In the genomic region with DNA sequence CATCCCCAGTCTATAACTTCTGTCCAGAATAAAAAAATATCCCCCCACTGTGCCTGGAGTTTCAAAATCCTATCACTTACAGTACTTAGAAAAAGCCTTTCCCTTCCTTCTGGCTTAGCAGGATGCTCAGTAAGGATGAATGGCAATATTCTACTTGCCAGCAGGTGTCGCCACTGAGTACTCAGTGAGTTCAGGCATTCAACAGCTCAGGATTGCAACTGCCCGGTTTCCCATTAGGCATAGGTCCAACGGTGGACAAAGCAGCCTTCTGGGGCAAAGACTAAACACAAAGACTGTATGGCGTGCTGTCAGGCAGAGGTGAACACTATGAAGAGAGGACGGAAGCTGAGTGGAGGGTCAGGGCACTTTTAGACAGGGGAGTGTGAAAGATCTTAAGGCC, we compare ENCODE assay signal across 8 mouse cellular contexts.
DNase-seq lines count a peak whose midpoint lies in the region; ATAC-seq lines count a peak whose summit lies in the region.

No protein-coding gene starts in this region.

- peaks cover 13% of the 10 kb centered on the region for H3K4me1 ChIP-seq in forebrain, embryonic 16.5 days (replicated peaks; ENCODE audit: control insufficient read depth, insufficient read depth, low read length)
- H3K4me1 ChIP-seq in hindbrain, embryonic 16.5 days (ENCODE audit: control insufficient read depth, insufficient read depth, low read depth, low read length): peaks cover 6% of the 10 kb centered on the region; the same call in 1 of the 2 replicates
- peaks cover 21% of the 10 kb centered on the region for H3K4me1 ChIP-seq in midbrain, embryonic 13.5 days (replicated peaks)

- no peaks in the 10 kb centered on the region for H3K9me3 ChIP-seq in forebrain, embryonic 16.5 days (ENCODE audit: control insufficient read depth, low read length)
- H3K9me3 ChIP-seq in hindbrain, embryonic 16.5 days (ENCODE audit: control insufficient read depth, low read length): no peaks in the 10 kb centered on the region
- H3K9me3 ChIP-seq in midbrain, embryonic 13.5 days: no peaks in the 10 kb centered on the region

- peak; percentile 73 for DNase-seq in CD4-positive, CD25-positive, alpha-beta regulatory T cell, adult 2 months (ENCODE audit: low read depth, low spot score)
- peak; percentile 50 to 95 for DNase-seq in left cerebral cortex, adult 9 months (ENCODE audit: low spot score in 2 of 2)
- peak; percentile 47 to 78 for DNase-seq in spleen, postnatal 10 days (ENCODE audit: low spot score in 2 of 2)

- H3K4me3 ChIP-seq in forebrain, embryonic 16.5 days (replicated peaks; ENCODE audit: low read length): no peak overlapping the region
- no peak overlapping the region for H3K4me3 ChIP-seq in hindbrain, embryonic 16.5 days (ENCODE audit: low read length)
- H3K4me3 ChIP-seq in midbrain, embryonic 13.5 days (replicated peaks): no peak overlapping the region

- no peak for ATAC-seq in CD4-positive, CD25-positive, alpha-beta regulatory T cell, adult 4 months
- ATAC-seq in cerebellum, adult (ENCODE audit: insufficient number of reproducible peaks, low FRiP score, low TSS enrichment): peak; percentile 57; the same call in 1 of the 2 replicates
- ATAC-seq in forebrain, embryonic 16.5 days: peak; percentile 65
- peak; percentile 56 for ATAC-seq in hindbrain, embryonic 16.5 days
- ATAC-seq in midbrain, embryonic 13.5 days: peak; percentile 77

- H3K36me3 ChIP-seq in forebrain, embryonic 16.5 days (ENCODE audit: control insufficient read depth, insufficient read depth): no peaks in the 10 kb centered on the region
- H3K36me3 ChIP-seq in hindbrain, embryonic 16.5 days (ENCODE audit: control insufficient read depth, insufficient read depth, low read length): no peaks in the 10 kb centered on the region
- H3K36me3 ChIP-seq in midbrain, embryonic 13.5 days: no peaks in the 10 kb centered on the region

- no peak overlapping the region for H3K4me2 ChIP-seq in forebrain, embryonic 16.5 days (ENCODE audit: low read length)
- H3K4me2 ChIP-seq in hindbrain, embryonic 16.5 days (ENCODE audit: low read length): no peak overlapping the region; the same call in 1 of the 2 replicates
- no peak overlapping the region for H3K4me2 ChIP-seq in midbrain, embryonic 13.5 days (replicated peaks)

- no peak overlapping the region for H3K9ac ChIP-seq in forebrain, embryonic 16.5 days (replicated peaks; ENCODE audit: low read depth, low read length)
- no peak overlapping the region for H3K9ac ChIP-seq in hindbrain, embryonic 16.5 days (ENCODE audit: low read depth, low read length)
- no peak overlapping the region for H3K9ac ChIP-seq in midbrain, embryonic 13.5 days (replicated peaks)

- no peak overlapping the region for H3K27ac ChIP-seq in forebrain, embryonic 16.5 days (ENCODE audit: low read length)
- no peak overlapping the region for H3K27ac ChIP-seq in hindbrain, embryonic 16.5 days (ENCODE audit: low read depth, low read length)
- no peak overlapping the region for H3K27ac ChIP-seq in midbrain, embryonic 13.5 days

- WGBS in forebrain, embryonic 16.5 days: under 1% methylated on average over 5 of the region's 5 CpGs
- 1% methylated on average over 5 of the region's 5 CpGs for WGBS in hindbrain, embryonic 16.5 days
- WGBS in midbrain, embryonic 13.5 days: 3% methylated on average over 5 of the region's 5 CpGs

- peaks cover 2% of the 10 kb centered on the region for H3K27me3 ChIP-seq in forebrain, embryonic 16.5 days (replicated peaks; ENCODE audit: control insufficient read depth, insufficient read depth, low read length)
- H3K27me3 ChIP-seq in hindbrain, embryonic 16.5 days (replicated peaks; ENCODE audit: control insufficient read depth, insufficient read depth, low read length): peaks cover 5% of the 10 kb centered on the region; the same call in 1 of the 2 replicates
- H3K27me3 ChIP-seq in midbrain, embryonic 13.5 days: peaks cover 12% of the 10 kb centered on the region
